Mouse (Mus musculus): ENCODE data around the gene Lama1.

GRCm38 (mm10) chr17:67815720-67816119 lies 118.7 kb downstream of the Lama1 start:
- no peak for TF ChIP-seq CTCF (IDR thresholded peaks at IDR 0.05; ENCODE audit: control insufficient read depth, insufficient read depth, low read length)
- no peak for TF ChIP-seq POLR2A (IDR thresholded peaks at IDR 0.05; ENCODE audit: borderline replicate concordance, control insufficient read depth, low read depth, low read length)
